Mouse (Mus musculus) lung, postnatal 0 days (tissue): ENCODE results near the gene Rbm34.

Experiments used
- CTCF ChIP-seq: IDR thresholded peaks from 2 replicates; pipeline ENCODE4 v1.5.1; 2016; ENCODE audit warnings: antibody characterized with exemption, mild to moderate bottlenecking
- EP300 ChIP-seq: IDR thresholded peaks from 2 replicates; pipeline ENCODE4 v1.6.1; 2016; ENCODE audit warnings: antibody characterized with exemption, mild to moderate bottlenecking, control low read depth

- TF ChIP-seq CTCF (no peak), EP300 (no peak)
Measured at GRCm38 (mm10) chr8:126994506-126994905, 23.6 kb upstream of the Rbm34 start.
